Mouse (Mus musculus) retina, embryonic 14.5 days (tissue): Measurements from ENCODE around the gene Hspb8.
"Not testable (repeated sequence)": the region's sequence is repeated elsewhere in the genome, so short reads cannot be mapped to it uniquely, and the experiment has no call there.

Experiments
- DNase-seq: peaks from one replicate; pipeline ENCODE4 v3.0.0-alpha.2; 2015; ENCODE audit warnings: low spot score

The Hspb8 gene

GRCm38 (mm10) chr5:116432871-116433270, 10.2 kb upstream of the Hspb8 start:
- DNase-seq: no peak

- DNase-seq: no peak
Observed at GRCm38 (mm10) chr5:116426701-116427100, 4.0 kb upstream of the Hspb8 start.

- not testable (repeated sequence) for DNase-seq
Observed at GRCm38 (mm10) chr5:116425709-116426108, 3.0 kb upstream of the Hspb8 start.

GRCm38 (mm10) chr5:116425273-116425672, 2.6 kb upstream of the Hspb8 start:
- DNase-seq: no peak

- DNase-seq: no peak
Observed at GRCm38 (mm10) chr5:116423746-116424145, 1.1 kb upstream of the Hspb8 start.

GRCm38 (mm10) chr5:116421791-116422481, 728 bp downstream of the Hspb8 start:
- no peak for DNase-seq

GRCm38 (mm10) chr5:116420759-116421225, 1.9 kb downstream of the Hspb8 start:
- peak; percentile 69 for DNase-seq

- no peak for DNase-seq
Observed at GRCm38 (mm10) chr5:116420213-116420612, 2.5 kb downstream of the Hspb8 start.

- no peak for DNase-seq
Observed at GRCm38 (mm10) chr5:116419322-116420045, 3.2 kb downstream of the Hspb8 start.

- DNase-seq: no peak
Observed at GRCm38 (mm10) chr5:116416208-116416607, 6.5 kb downstream of the Hspb8 start.

- DNase-seq: no peak
Observed at GRCm38 (mm10) chr5:116409689-116410590, 12.7 kb downstream of the Hspb8 start.

- DNase-seq: peak; percentile 44
Observed at GRCm38 (mm10) chr5:116408965-116409364, 13.7 kb downstream of the Hspb8 start.

- DNase-seq: no peak
Observed at GRCm38 (mm10) chr5:116407936-116408335, 14.7 kb downstream of the Hspb8 start.

- DNase-seq: no peak
Observed at GRCm38 (mm10) chr5:116407321-116407720, 15.3 kb downstream of the Hspb8 start.

GRCm38 (mm10) chr5:116406507-116406906, 16.2 kb downstream of the Hspb8 start:
- DNase-seq: no peak

GRCm38 (mm10) chr5:116405934-116406333, 16.7 kb downstream of the Hspb8 start:
- DNase-seq: no peak

GRCm38 (mm10) chr5:116404063-116404462, 18.6 kb downstream of the Hspb8 start:
- no peak for DNase-seq

- DNase-seq: no peak
Observed at GRCm38 (mm10) chr5:116400801-116401200, 21.9 kb downstream of the Hspb8 start.

GRCm38 (mm10) chr5:116400042-116400730, 22.5 kb downstream of the Hspb8 start:
- no peak for DNase-seq

- no peak for DNase-seq
Observed at GRCm38 (mm10) chr5:116396104-116396503, 26.6 kb downstream of the Hspb8 start.

GRCm38 (mm10) chr5:116392603-116393002, 30.1 kb downstream of the Hspb8 start:
- DNase-seq: peak; percentile 47
